Mouse (Mus musculus) brain, embryonic 14.5 days (tissue): ENCODE measurements around the gene Smco3.

Source experiments
- CTCF ChIP-seq: fragments of 200-500 bp; IDR thresholded peaks from 2 replicates; pipeline ENCODE4 v1.5.1; 2012; ENCODE audit warnings: inconsistent platforms, mild to moderate bottlenecking, moderate library complexity, borderline replicate concordance; ENCODE audit not compliant: insufficient read depth, insufficient read length; ENCODE audit errors: extremely low read depth
- POLR2A ChIP-seq: fragments of 200-500 bp; IDR thresholded peaks from 2 replicates; pipeline ENCODE4 v1.6.1; 2012; ENCODE audit warnings: mild to moderate bottlenecking, inconsistent platforms, borderline replicate concordance; ENCODE audit not compliant: poor library complexity, insufficient read depth, insufficient read length, severe bottlenecking; ENCODE audit errors: extremely low read depth

DNA sequence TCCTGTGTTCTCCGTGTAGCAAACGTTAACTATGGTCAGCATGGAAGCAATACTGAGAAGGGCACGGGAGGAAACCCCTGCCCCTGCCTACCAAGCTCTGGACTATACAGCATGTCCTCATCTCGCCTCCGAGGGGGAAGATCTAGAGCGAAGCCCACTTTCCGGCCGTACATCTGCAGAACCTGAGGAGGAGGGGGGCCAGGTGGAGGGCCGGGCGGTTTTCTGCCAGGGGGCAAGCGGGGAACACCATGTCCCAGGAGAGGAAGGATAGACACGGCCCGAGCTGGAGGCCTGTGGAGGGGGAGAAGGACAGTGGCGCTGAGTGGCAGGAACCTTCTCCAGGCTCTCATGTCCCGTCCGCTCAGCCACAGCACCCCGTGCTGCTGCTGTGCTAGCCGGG is 14.2 kb downstream of the Smco3 start:
- TF ChIP-seq CTCF = no peak
- TF ChIP-seq POLR2A = no peak
